Mouse (Mus musculus) ovary, postnatal 14 days (tissue): ENCODE data around the gene Hsd17b13.
A peak's percentile ranks its signal among the peaks of the same experiment; 100 is the strongest.
"Not testable (repeated sequence)": the region's sequence is repeated elsewhere in the genome, so short reads cannot be mapped to it uniquely, and the experiment has no call there.

Experiments
- DNase-seq: peaks from one replicate; pipeline ENCODE4 v3.0.0; 2022; ENCODE audit warnings: low spot score

The Hsd17b13 gene

DNA sequence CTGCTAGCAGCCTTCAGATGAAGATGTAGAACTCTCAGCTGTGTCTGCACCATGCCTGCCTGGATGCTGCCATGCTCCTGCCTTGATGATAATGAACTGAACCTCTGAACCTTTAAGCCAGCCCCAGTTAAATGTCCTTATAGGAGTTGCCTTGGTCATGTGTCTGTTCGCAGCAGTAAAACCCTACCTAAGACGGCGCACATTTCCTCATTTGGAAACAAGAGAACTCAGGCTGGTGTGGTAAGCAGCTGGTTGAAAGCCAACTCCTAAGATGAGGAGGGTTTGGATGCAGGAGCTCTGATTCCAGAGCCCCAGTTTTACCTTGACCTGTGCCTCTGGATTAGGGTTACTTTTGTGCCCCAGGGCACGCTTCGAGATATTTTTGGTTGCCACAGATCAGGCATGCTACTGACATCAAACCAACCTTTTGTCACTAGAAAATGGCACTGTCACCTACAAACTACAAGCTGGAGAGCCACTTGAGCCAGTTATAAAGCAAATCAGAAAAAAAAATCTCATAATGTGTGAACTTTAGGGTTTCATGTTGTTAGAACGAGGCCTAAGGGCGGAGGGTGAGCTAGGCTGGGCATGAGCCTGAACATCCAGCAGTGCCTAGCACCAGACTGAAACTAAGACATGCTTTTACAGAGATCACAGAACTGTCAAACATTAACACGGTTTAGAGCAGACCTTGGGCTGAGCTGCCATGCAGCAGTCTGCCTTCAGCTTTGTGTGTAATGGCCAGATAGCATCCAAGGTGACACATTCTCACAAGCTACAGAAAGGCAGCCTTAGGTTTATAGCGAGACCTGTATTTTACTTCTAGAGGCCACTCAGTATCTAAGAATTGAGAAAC lies 3.7 kb upstream of the Hsd17b13 start:
- no peak for DNase-seq

DNA sequence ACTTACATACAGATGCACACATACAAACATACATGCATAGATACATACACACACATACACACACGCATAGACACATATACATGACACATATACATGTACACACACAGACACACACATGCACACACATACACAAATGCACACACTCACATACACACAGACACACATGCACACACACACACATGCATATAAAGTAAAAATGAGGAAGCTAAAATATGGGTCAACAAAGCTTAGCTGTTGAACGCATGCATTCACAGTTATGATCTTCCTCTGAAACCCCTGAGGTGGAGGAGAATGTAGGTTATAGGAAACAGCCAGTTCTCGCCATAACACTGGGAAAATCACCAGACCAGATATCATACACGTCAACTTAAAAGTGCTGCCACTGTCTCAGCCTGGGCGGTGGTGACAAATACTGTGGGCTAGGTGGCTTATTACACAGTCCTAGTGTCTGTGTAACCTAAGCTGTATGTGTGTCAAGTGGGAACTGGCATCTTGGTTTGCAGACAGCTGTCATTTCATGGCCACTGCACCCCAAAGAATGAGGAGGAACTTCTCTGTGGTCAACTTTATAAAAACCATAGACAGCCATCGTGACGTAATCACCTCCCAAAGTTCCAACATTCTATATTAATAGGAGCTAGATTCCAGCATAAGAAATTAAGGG lies 829 bp upstream of the Hsd17b13 start:
- no peak for DNase-seq

DNA sequence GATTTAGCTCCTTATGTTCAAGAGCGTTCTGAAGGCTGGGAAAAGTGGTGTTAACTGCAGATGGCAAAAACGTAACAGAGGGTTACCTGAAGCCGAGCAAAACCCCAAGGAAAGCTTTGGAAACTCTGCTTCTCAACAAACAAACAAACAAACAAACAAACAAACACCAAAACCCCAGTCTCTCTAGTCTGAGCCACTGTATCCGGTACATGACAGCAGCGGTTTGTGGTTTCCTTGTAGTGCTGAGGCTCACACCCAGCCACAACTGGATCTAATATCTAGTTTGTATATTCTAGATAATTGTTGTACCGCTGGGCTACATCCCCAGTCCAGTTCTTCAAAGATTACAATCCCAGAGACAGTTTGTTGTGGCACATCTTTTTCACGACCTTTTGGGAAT lies 1.5 kb downstream of the Hsd17b13 start:
- DNase-seq, result no peak

DNA sequence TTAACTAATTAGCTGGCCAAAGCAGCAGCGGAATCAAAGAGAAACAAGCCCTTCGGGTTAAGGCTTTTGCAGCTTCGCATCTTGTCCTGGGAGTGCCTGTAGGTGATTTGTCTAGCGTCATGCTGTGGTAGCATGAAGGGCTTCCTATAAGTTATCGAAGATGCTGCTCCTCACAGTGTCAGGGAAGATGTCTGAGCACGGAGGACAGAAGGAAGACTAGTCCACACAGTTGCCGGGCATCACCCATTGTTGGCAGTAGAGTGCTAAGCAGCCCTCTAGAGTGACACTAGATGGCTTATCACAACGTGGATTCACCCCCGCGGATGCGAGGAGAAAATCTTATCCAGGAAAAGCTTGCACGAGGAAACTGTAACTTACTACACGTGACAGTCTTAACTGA lies 4.4 kb downstream of the Hsd17b13 start:
- DNase-seq, result no peak

GRCm38 (mm10) chr5:103972379-103972778 lies 4.8 kb downstream of the Hsd17b13 start:
- no peak for DNase-seq

GRCm38 (mm10) chr5:103971051-103971450 lies 6.2 kb downstream of the Hsd17b13 start:
- DNase-seq, result no peak

- no peak for DNase-seq
Observed at GRCm38 (mm10) chr5:103962935-103963429, 14.2 kb downstream of the Hsd17b13 start.

DNA sequence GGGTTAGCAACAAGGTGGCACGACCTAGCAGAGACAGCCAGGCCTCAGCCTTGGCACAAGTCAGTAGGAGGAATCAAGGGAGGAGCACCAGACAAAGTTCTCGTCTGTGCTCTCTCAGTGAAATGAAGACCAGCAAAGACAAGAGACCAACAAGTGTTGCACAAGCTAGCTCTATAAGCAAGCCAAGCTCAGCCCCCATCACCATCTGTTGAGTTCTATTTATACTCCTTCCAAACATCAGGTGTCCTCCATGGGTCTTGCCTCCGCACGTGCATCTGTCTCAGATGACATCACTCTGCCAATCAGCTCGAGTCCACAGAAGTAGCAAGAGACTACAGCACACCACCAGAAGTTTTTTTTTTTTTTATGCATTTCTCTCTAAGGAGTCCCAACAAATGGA lies 22.6 kb downstream of the Hsd17b13 start:
- no peak for DNase-seq

DNA sequence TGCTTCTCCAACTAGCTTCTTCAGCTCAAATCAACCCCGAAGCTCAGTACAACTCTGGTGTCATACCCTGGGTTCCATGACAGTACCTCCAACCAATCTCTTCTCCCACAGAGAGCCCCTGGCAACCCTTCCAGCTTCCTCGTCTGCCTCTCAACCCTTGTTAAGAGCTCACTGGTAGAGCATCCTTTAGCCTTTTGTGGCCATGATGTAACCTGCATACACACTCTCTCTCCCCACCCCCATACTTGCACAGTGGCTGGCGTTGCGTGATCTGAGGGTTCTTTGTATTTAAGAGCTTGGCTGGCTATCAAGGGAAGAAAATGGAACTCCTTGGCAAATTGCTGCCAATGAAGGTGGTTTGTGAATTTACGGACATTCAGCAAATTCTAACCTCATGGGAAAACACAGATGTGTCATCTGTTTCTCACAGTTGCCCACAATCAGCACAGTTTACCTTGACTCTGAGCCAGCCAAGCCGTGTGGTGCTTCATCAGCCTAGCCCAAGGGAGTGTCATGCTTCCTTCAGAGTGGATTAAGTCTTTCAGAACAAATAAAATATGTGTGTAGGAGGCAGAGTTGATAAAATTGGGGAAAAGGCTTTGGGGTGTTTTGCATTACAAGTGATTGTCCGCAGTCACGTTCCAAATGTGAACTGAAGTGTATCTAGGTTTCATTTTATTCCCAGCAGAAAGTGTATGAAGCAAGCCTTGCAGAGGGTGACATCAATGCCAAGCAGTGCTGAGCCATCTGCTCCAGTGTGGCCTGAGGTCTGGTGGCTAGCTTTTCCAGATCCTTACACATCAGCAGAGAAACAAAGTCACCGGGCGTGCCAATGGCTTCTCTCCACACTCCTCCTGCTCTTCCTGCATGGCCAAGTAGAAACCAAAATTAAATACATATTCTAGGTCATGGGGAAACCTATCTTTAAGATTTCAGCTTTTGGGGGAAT lies 23.8 kb downstream of the Hsd17b13 start:
- no peak for DNase-seq

DNA sequence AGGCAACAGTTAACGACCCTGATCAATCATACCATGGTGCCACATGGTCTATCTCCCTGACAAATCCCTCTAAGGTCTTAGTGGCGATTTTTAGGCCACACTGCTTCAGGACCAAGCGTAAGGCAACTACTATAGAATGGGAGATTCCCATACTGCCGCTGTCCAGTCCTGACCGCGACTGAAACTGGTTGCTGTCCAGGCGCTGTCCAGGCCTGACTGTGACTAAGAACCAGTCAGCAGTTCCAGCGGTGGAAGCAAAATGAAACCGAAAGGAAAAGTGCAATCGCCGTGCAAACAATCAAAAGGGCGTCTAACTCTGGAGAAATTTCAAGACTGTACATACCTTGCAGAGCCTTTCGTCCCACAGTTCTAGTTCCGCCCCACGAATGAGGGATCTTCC lies 27.1 kb downstream of the Hsd17b13 start:
- not testable (repeated sequence) for DNase-seq

- DNase-seq, result no peak
Observed at GRCm38 (mm10) chr5:103943183-103943582, 34.0 kb downstream of the Hsd17b13 start.

DNA sequence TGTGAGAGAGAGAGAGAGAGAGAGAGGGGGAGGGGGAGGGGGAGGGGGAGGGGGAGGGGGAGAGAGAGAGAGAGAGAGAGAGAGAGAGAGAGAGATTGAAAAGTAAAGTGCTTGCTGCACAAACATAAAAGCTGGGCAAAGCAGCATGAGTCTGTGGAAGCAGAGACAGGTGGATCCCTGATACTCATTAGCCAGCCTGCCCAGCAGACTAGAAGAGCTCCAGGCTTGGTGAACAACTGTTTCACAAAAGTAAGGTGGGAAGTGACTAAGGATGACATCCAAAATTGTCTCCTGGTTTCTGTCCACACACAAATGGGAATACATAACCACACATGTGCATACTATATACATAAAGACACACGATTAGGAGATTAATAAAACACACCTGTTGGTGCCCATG lies 37.4 kb downstream of the Hsd17b13 start:
- no peak for DNase-seq

DNA sequence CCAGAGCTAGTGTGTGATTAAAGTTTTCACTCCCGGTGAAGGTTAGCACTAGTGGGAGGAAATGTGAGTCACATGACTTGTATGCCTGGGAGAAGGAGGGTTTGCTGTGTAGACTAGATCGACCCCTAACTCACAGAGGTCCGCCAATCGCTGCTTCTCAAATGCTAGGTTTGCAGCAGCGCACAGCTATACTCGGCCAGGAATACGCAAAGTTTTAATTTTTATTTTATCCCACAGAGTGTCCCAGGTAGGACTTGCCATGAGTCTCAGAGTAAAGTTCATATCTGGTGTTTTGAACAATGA lies 37.9 kb downstream of the Hsd17b13 start:
- DNase-seq, result no peak

DNA sequence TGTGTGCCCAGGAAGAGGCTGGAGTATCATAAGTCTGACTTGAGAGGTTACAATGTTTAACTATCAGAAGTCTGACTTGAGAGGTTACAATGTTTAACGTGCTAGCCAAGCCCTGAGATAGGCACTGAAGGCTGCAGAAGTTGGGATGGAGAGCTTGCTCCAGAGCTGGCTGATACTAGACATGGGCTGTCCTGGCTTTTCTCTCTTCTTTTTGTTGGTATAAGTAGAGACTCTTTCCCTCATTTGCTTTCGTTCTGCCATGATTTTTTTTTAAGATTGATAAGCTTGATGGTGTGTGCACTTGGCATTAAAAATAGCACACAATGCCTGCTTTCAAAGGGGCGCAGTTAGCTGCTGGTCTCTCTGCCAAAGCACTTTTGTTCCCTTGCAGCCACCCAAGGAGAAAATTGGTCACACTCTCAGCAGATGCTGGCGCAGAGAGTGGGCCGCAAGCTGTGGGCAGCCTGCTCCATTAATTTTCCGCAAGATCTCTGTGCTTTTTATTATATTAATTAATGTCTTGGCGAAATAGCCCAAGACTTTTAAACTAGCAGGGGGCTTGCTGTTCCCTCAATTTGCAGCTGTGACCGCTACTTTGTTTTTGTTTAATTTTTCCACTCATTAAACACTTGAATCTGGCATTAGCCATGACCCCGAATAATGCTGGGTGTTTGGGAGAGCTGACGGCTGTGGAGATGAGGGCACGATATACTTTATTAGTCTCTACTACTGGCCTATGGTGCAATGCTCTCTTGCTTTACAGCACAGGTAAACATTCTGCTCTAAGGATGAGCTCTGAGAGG lies 38.5 kb downstream of the Hsd17b13 start:
- no peak for DNase-seq

DNA sequence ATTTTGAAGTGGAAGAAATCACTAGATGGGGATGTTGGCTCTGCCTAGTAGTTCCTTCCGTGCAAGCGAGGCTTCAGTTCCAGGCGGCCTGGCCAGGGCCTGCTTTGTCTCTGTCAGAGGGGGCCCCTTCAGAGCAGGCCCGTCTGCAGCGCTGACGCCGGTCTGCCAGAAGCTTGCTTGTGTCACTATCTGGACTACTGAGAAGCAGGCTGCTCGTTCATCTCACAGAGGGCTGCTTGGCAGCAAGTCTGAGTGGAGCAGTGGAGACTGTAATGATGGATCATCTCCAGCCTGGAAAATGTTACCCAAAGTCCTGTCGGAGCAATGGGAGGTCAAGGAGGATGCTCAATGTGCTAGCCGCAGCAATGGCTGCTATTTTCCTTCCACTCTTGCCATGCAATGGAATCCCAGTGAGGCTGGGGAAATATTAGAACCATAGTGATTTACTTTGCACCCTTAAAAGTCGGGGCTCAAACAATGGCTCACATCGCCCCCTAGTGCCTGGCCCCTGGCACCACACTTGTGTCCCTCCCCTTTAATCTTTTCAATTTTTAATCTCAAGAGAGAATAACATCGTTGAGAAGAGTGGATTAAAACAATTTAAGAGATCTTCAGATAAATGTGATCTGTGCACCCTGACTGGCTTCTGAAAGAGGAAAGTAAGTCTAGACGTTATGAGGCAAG lies 40.2 kb downstream of the Hsd17b13 start:
- DNase-seq, result no peak

DNA sequence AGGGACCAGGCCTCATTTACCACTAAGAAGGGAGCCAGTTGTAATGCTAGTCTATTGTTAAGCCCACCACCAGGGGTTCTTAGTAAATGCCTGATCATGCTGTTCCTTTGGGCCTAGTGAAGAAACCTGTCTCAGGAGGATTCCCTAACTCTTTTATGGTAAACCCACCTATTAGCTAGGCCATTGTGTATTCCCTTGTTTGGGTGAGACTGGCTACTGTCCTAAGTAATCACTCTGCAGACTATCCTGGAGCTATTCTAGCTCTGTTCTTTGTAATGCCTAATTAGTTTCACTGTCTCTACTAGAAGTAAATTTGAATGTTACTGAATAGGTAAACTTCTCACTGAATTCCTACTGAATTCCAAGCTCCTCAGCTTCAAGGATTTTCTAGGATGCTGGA lies 45.3 kb downstream of the Hsd17b13 start:
- not testable (repeated sequence) for DNase-seq

DNA sequence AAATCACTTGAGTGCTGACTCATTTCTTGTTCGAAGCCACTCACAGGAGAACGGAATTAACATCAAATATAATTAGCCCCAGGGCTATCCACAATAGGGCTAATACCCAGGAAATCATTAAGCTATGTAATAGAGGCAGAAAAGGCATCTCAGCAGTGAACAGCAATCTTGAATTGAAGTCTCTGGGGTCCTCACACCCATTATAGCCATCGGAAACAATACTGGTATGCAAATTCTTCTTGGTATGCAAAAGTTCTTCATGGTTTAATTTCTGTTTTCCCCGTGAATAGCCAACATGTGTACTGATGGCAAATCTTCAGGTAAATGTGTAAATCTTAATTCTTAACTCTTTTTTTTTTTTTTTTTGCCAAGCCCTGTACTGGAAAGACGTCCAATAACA lies 46.7 kb downstream of the Hsd17b13 start:
- DNase-seq, result no peak

DNA sequence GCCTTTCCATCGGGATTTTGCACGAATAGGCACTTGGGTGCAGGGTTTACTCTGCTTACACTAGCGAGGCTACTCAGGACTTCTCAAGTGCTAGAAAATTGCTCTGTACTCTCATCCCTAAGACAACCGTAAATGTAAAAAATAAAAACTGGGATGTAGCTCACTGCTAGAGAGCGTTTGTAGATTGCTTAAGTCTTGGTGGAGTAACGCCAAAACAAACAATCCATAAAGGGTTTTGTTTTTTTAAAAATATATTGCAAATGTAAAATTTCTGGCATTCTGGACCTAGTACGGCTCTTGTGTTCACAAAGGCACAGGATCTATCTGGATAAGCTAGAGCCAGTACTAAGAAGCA lies 49.0 kb downstream of the Hsd17b13 start:
- DNase-seq, result no peak

DNA sequence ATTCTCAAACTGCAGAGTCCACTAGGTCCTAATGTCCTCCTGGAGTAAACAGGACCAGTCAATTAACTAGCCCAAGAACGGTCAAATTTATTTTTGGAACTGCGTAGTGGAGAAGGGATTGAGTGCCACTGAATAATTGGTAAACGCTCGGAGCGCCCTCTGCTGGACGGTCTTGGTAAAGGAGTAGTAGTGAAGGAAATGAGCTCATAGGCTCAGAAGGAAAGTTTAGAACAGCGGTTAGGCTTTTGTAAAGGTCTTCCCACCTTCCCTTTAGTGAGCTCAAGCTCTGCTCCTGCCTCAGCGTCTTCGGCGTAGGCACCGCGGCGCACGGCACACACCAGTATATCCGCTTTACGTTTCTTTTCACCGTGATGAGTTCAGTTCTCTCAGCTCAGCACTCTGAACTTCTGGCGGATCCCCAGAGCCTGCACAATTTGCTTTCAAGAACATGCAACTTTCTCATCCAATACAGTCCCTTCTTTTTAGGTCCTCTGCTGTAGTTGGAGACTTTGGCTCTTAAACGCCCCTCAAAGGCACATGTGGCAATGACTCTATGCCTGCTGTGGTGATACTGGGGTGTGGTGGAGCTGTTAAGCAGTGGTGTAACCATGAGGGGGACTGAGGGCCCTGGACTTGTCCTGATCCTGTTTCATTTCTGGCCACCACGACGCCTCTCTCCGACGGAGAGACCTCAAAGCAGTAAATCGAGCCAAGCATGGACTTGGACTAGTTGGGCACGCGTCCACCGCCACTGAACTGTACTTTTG lies 49.6 kb downstream of the Hsd17b13 start:
- DNase-seq, result peak; percentile 96

- DNase-seq, result no peak
Observed at GRCm38 (mm10) chr5:103926398-103926797, 50.8 kb downstream of the Hsd17b13 start.
